Mouse (Mus musculus): ENCODE results near the gene Hnrnpm.

- TF ChIP-seq EP300 (IDR thresholded peaks at IDR 0.05; ENCODE audit: low read depth), result no peak
- no peak for TF ChIP-seq CTCF (IDR thresholded peaks at IDR 0.05; ENCODE audit: low read depth)
Measured at GRCm38 (mm10) chr17:33629487-33630125, 57.1 kb downstream of the Hnrnpm start.
